Mouse (Mus musculus) cerebellum, postnatal 25 days (tissue): ENCODE data around the gene Phactr4.
"Not testable (repeated sequence)": the region's sequence is repeated elsewhere in the genome, so short reads cannot be mapped to it uniquely, and the experiment has no call there.

Source experiments
- DNase-seq, 2 experiments: peaks; one replicate each; pipeline ENCODE4 v3.0.0; 2021; ENCODE audit warnings: mixed read lengths in 2 of 2

Phactr4 gene

GRCm38 (mm10) chr4:132421923-132422782 lies at the start of gene Phactr4:
Phactr4 (minus strand) TSS chr4:132422489.
- DNase-seq = peak; percentile 95 to 98

GRCm38 (mm10) chr4:132469873-132470272 lies 47.6 kb upstream of the Phactr4 start:
- DNase-seq = no peak

GRCm38 (mm10) chr4:132464255-132464613 lies 41.9 kb upstream of the Phactr4 start:
- DNase-seq = no peak

GRCm38 (mm10) chr4:132463430-132464254 lies 41.4 kb upstream of the Phactr4 start, which contains the start of gene Med18:
Med18 (minus strand) TSS chr4:132463921.
- peak; percentile 95 to 96 for DNase-seq

- DNase-seq = no peak
Measured at GRCm38 (mm10) chr4:132462836-132463235, 40.5 kb upstream of the Phactr4 start.

GRCm38 (mm10) chr4:132460225-132460624 lies 37.9 kb upstream of the Phactr4 start:
- DNase-seq = no peak

GRCm38 (mm10) chr4:132455561-132455960 lies 33.3 kb upstream of the Phactr4 start:
- no peak for DNase-seq

GRCm38 (mm10) chr4:132455146-132455545 lies 32.9 kb upstream of the Phactr4 start:
- no peak for DNase-seq

GRCm38 (mm10) chr4:132454216-132454615 lies 31.9 kb upstream of the Phactr4 start:
- no peak for DNase-seq

GRCm38 (mm10) chr4:132449778-132450177 lies 27.5 kb upstream of the Phactr4 start:
- no peak for DNase-seq

- no peak for DNase-seq
Measured at GRCm38 (mm10) chr4:132446105-132446504, 23.8 kb upstream of the Phactr4 start.

GRCm38 (mm10) chr4:132444516-132444915 lies 22.2 kb upstream of the Phactr4 start:
- no peak for DNase-seq

- no peak for DNase-seq
Measured at GRCm38 (mm10) chr4:132437857-132438256, 15.6 kb upstream of the Phactr4 start.

- DNase-seq = no peak
Measured at GRCm38 (mm10) chr4:132432717-132433372, 10.6 kb upstream of the Phactr4 start.

GRCm38 (mm10) chr4:132428022-132428542 lies 5.8 kb upstream of the Phactr4 start:
- no peak for DNase-seq

GRCm38 (mm10) chr4:132427493-132427892 lies 5.2 kb upstream of the Phactr4 start:
- DNase-seq = no peak

GRCm38 (mm10) chr4:132426021-132426420 lies 3.7 kb upstream of the Phactr4 start:
- DNase-seq = no peak

GRCm38 (mm10) chr4:132424765-132425164 lies 2.5 kb upstream of the Phactr4 start:
- DNase-seq = peak in 1 of 2 experiments; percentile 10

- DNase-seq = peak in 1 of 2 experiments; percentile 11
Measured at GRCm38 (mm10) chr4:132421556-132421922, 750 bp downstream of the Phactr4 start.

GRCm38 (mm10) chr4:132420471-132420870 lies 1.8 kb downstream of the Phactr4 start:
- no peak for DNase-seq

GRCm38 (mm10) chr4:132415966-132416365 lies 6.3 kb downstream of the Phactr4 start:
- no peak for DNase-seq

GRCm38 (mm10) chr4:132413257-132413656 lies 9.0 kb downstream of the Phactr4 start:
- not testable (repeated sequence) for DNase-seq
